Mouse (Mus musculus) erythroblast, embryonic 14.5 days (primary cell): ENCODE data around the gene Olfr697. TPM values are rescaled to one million over a fixed set of nuclear protein-coding genes. Genes with fewer than 3 reads are reported as not detected.

Experiments used
- H3K27me3 ChIP-seq: 2 replicates; pipeline ENCODE4 v1.6.1; 2012; ENCODE audit warnings: inconsistent platforms; ENCODE audit not compliant: control insufficient read depth
- H3K36me3 ChIP-seq: 2 replicates; pipeline ENCODE4 v1.6.1; 2012; ENCODE audit warnings: mild to moderate bottlenecking, inconsistent platforms; ENCODE audit not compliant: control insufficient read depth
- H3K4me1 ChIP-seq: 2 replicates; pipeline ENCODE4 v1.6.1; 2012; ENCODE audit warnings: inconsistent platforms; ENCODE audit not compliant: control insufficient read depth
- H3K4me3 ChIP-seq: replicated peaks from 2 replicates; pipeline ENCODE3; 2012; ENCODE audit warnings: moderate library complexity, mild to moderate bottlenecking, inconsistent platforms
- H3K9me3 ChIP-seq: 2 replicates; pipeline ENCODE4 v1.6.1; 2012; ENCODE audit warnings: low read length, inconsistent platforms, mixed read lengths; ENCODE audit not compliant: control insufficient read depth
- GATA1 ChIP-seq: IDR thresholded peaks from 2 replicates; pipeline ENCODE4 v1.6.1; 2012; ENCODE audit warnings: low read length, inconsistent platforms, mixed read lengths
- TAL1 ChIP-seq: IDR thresholded peaks from 3 replicates; pipeline ENCODE4 v1.6.1; 2012; ENCODE audit warnings: low read length, inconsistent platforms, mixed read lengths
- polyA plus RNA-seq: library from polyadenylated mRNA; stranded (reverse); fragments of >175 nt; gene quantifications from 2 replicates; pipeline ENCODE4 v1.2.3, GENCODE M21; 2012

Gene Olfr697
- polyA plus RNA-seq, 1 experiment: not detected

GRCm38 (mm10) chr7:106696891-106697290 is 45.4 kb downstream of the Olfr697 start:
- no peaks in the 10 kb centered on the region for H3K36me3 ChIP-seq
- TF ChIP-seq TAL1: no peak
- no peak for TF ChIP-seq GATA1
- no peaks in the 10 kb centered on the region for H3K27me3 ChIP-seq

DNA sequence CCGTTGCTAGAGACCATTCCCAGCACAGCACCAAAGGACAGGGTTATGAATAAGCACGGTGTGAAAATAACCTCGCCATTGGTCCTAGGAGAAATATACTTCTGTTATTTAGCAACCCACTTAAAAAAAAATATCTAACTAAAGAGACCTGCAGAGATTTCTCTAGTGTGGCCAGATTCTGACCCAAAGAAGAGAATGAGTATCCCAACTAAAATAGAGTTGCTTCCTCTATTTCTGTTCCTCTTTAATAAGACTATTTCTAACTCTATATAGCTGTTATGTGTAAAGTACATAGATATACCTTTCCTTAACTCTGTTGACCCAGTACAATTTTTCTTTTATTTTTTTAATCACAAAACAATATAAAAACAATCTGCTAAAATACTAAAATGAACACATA is 49.3 kb downstream of the Olfr697 start:
- Histone ChIP-seq H3K27me3 (no peaks in the 10 kb centered on the region), H3K9me3 (no peaks in the 10 kb centered on the region), H3K36me3 (no peaks in the 10 kb centered on the region), H3K4me3 (no peak overlapping the region), H3K4me1 (no peaks in the 10 kb centered on the region)
- TF ChIP-seq TAL1 (no peak), GATA1 (no peak)

More at GRCm38 (mm10) chr7:106696891-106697290, 45.4 kb downstream of the Olfr697 start:
- Histone ChIP-seq H3K4me1 (no peaks in the 10 kb centered on the region), H3K4me3 (no peak overlapping the region), H3K9me3 (no peaks in the 10 kb centered on the region)

DNA sequence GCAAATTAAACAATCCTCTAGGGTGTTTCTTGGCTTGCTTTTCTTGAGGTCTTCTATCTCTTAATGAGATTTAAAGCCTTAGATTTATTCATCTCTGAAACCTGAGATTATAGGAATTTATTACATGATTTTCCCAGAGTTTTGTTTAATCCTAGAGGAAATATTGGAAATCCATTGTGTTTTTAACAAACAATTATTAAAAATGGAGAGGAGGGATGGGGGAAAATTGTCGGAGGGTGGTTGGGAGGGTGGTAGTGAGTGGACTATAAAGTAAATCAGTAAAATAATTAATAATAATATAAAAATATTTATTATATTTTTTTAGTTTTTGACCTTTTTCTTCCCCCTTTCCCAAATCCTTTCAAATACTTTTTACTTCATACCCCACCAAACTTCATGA is 50.5 kb downstream of the Olfr697 start, which contains the start of gene Olfr694:
Olfr694 (minus strand) TSS at position 101 of the 400 bp plus-strand sequence.
- H3K36me3 ChIP-seq: no peaks in the 10 kb centered on the region
- no peaks in the 10 kb centered on the region for H3K4me1 ChIP-seq
- H3K27me3 ChIP-seq: no peaks in the 10 kb centered on the region
- no peak for TF ChIP-seq GATA1
- TF ChIP-seq TAL1: no peak
- H3K4me3 ChIP-seq: no peak within 1 kb of the TSS
- H3K9me3 ChIP-seq: no peaks in the 10 kb centered on the region

Other genes starting within 250 kb of the Olfr697 start
- gene Olfr693, start 61.9 kb downstream of the Olfr697 start, polyA plus RNA-seq: not detected in 2 replicates
- gene Olfr694, start 50.6 kb downstream of the Olfr697 start, polyA plus RNA-seq: not detected in 2 replicates
- not detected in 2 replicates for gene Olfr695, start 26.0 kb downstream of the Olfr697 start, polyA plus RNA-seq
- not detected in 2 replicates for gene Olfr698, start 13.0 kb upstream of the Olfr697 start, polyA plus RNA-seq
- gene Olfr699, start 50.8 kb upstream of the Olfr697 start, polyA plus RNA-seq: not detected in 2 replicates
- not detected in 2 replicates for gene Olfr700, start 66.4 kb upstream of the Olfr697 start, polyA plus RNA-seq
- 0.01 TPM in 1 of 2 replicates, not detected in the other for gene Olfr701, start 71.7 kb upstream of the Olfr697 start, polyA plus RNA-seq
- gene Olfr702, start 91.5 kb upstream of the Olfr697 start, polyA plus RNA-seq: not detected in 2 replicates
- gene Olfr703, start 100.9 kb upstream of the Olfr697 start, polyA plus RNA-seq: not detected in 2 replicates
- not detected in 2 replicates for gene Olfr704, start 120.7 kb upstream of the Olfr697 start, polyA plus RNA-seq
- 0.01 TPM in 1 of 2 replicates, not detected in the other for gene Olfr705, start 134.4 kb upstream of the Olfr697 start, polyA plus RNA-seq
- gene Olfr706, start 145.7 kb upstream of the Olfr697 start, polyA plus RNA-seq: not detected in 2 replicates
- not detected in 2 replicates for gene Olfr707, start 158.8 kb upstream of the Olfr697 start, polyA plus RNA-seq
- gene Olfr1532-ps1, start 165.6 kb upstream of the Olfr697 start, polyA plus RNA-seq: 0.02 TPM in 1 of 2 replicates, not detected in the other
- gene Olfr709-ps1, start 189.8 kb upstream of the Olfr697 start, polyA plus RNA-seq: not detected in 2 replicates
- not detected in 2 replicates for gene Olfr710, start 205.9 kb upstream of the Olfr697 start, polyA plus RNA-seq
- 0.01 TPM in 1 of 2 replicates, not detected in the other for gene Olfr6, start 221.5 kb upstream of the Olfr697 start, polyA plus RNA-seq
- 0.02 TPM in 1 of 2 replicates, not detected in the other for gene Olfr711, start 233.0 kb upstream of the Olfr697 start, polyA plus RNA-seq